Mouse (Mus musculus) adrenal gland, adult 2 months (tissue): ENCODE measurements around the gene Kctd18. TPM values are rescaled to one million over a fixed set of nuclear protein-coding genes. Genes with fewer than 3 reads are reported as not detected.
A peak's percentile ranks its signal among the peaks of the same experiment; 100 is the strongest.
"Not testable (repeated sequence)": the region's sequence is repeated elsewhere in the genome, so short reads cannot be mapped to it uniquely, and the experiment has no call there.

Experiments
- DNase-seq: peaks from one replicate; pipeline ENCODE4 v3.0.0; 2021
- long read RNA-seq: library from polyadenylated mRNA; stranded (forward); transcript quantifications from one replicate; pipeline ENCODE4 v2.0.0, GENCODE M21; 2021
- polyA plus RNA-seq: library from polyadenylated mRNA; depleted of rRNA; stranded (reverse); fragments of >200 nt; gene quantifications from 2 replicates; pipeline ENCODE4 v1.2.3, GENCODE M21; 2012; rRNA removed
- total RNA-seq, 2 experiments: library from RNA; stranded (reverse); gene quantifications; 2 replicates each; pipeline ENCODE4 v1.2.3; 2021

Kctd18 gene
- total RNA-seq (10 to 100 TPM in 1 of 2 experiments, 1 to 10 TPM in 1; 8.4 to 10.9 TPM), polyA plus RNA-seq (4.2 TPM in 2 replicates)
- long read RNA-seq, partial matches to known transcripts = 1 of 16 reads
- long read RNA-seq, other reads (novel, unspliced or antisense) = 10 of 16 reads

DNA sequence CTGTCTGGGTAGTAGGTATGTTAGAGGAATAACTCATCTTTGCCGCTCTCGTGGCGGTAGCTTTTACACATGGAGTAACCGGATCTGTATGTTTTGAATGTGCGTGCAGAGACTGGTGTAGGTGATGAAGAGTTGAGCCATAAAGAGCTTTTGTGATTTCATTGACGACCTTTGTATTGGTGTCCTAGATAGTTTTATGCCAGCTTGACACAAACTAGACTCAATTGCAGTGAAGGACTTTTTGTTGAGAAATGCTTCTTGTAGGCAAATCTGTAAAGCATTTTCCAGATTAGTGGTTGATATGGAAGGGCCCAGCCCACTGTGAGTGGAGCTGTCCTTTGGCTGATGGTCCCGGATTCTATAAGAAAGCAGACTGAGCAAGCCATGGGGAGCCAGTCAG, at the start of gene Kctd18:
Gene Kctd18, minus strand, starts transcription at position 101 of the 400 bp plus-strand sequence.
- no peak for DNase-seq

DNA sequence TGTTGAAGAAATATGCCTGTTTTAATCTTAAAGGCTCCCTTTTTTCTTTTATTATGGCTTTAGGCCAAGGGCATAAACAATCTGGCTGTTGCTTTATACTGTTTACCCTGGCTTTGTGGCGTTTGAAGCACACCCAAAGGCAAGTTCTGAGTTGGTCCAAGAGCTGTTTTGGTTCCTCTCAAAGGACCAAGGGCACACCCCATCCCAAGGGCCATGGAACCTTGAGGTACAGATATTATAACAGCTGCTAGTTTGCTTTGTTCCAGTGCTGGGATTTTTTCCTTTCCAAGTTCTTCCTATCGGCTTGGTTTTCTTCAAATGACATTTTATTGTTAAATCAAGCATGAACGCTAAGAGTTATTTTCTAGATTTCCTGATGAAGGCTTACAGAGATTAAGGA, 46.9 kb upstream of the Kctd18 start:
- DNase-seq = no peak

DNA sequence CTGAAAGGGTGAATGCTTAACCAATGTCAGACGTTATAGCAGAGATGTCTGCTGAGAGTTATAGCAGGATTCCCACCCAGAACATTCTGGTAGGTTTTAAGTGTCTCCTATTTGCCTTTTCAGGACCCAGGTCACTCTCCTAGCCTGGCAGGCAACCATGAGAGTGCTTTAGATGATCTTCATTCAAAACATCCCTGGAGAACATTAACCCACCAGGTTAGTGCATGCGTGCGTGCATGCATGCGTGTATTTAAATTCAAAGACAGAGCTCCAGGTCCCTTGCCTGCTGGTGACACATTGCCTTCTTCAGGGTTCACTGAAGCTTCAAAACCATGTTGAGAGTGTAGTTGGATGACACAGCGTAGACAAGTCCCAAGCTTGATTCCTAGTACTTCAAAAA, 46.4 kb upstream of the Kctd18 start:
- no peak for DNase-seq

DNA sequence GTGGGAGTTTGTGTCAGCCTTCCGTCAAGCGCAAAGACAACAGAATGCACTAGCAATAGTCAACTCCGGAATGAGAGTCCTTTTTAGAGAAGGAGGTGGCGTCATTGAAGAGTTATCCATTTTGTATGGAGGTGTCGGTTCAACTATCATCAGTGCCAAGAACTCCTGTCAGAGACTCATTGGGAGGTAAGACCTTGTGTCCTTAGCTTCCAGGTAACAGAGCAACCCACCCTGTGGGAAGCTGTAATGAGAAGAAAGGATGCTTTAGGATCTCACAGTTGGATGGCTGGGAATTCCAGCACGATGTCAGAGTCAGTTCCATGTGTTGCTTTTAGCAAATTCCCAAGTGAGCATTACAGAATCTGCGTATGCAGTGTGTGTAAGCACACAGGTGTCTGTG, 43.4 kb upstream of the Kctd18 start:
- no peak for DNase-seq

DNA sequence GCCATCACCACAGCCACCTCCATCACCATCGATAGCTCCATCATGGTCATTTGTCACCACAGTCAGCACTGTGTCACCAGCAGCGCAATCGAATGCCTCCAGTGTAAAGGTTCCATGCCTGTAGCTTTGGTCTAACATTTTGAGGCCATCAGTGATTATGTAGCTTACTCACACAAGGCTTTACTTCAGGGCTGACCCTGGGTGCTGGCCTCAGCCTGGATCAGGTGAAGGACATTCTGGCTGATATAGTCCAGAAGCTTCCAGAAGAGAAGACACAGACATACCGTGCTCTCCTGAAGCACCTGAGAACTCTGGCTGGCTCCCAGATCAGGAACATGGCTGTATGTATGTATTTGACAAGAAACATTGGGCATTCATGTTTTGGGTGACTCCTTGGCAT, 40.1 kb upstream of the Kctd18 start:
- DNase-seq = peak; percentile 54

DNA sequence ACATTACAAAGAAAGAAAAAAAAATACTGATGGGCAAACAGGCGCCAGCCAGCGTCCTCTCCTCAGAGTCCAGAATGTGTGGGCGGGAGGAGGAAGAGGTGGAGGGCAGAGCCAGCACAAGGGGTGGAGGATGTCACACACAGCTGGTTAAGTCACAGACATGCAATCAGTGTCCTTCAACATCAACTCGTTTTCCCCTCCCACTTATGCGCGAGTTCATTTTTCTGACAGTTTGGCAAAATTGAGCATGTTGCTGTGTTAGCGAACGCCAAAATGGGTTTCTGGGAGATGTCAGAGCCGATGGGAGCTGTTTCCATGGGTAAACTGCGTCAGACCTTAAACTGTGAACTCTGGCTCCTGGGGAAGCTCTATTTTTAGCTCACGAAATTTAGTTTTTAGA, 38.2 kb upstream of the Kctd18 start:
- peak; percentile 33 for DNase-seq

DNA sequence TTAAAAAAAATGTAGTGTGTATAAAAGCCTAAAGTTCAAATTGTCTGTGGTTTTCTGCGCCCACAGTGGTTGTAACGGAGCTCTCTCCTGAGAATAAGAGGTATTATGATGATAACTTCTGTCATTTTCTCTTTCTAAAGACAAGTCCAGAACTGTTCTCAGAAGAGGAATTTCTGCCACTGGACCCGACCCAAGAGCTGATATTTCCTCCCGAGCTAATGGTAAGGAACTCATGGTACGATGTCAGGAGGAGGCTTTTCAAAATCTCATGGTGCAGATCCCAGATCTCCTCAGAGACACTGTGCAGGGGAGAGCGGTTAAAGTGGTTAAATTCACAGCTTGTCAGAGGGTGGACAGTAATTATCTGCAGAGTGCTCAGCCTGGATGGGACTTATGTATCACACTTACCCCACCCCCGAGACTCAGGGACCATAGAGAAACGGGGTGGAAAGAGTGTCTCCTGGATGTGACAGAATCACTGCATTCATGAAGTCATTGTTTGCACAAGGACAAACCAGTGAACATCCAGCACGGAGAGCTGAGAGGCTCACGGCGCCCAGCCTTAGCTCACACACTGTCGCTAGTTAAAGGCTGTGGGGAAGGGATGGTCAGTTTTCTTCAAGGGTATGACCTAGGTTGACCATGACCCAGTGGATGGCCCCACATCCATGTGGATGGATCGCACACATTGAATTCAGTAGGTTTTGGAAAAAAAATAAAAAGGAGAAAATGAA, 37.5 kb upstream of the Kctd18 start:
- DNase-seq = no peak

DNA sequence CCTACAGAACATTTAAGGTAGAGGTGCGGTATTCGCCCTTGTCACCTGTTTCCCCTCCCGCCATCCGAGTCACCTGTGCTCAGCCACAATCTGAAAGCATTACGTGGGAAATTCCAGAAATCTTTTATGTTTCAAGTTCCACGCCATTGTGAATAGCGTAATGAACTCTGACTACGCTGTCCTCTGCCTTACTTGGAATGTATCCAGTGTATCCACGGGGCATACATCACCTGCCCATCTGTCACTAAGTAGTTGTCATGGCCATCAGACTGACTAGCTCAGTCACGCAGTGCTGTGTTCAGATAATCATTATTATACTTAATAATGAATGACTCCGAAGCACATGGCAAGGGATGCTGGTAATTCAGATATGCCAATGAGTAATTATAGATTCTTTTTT, 36.8 kb upstream of the Kctd18 start:
- DNase-seq = no peak

DNA sequence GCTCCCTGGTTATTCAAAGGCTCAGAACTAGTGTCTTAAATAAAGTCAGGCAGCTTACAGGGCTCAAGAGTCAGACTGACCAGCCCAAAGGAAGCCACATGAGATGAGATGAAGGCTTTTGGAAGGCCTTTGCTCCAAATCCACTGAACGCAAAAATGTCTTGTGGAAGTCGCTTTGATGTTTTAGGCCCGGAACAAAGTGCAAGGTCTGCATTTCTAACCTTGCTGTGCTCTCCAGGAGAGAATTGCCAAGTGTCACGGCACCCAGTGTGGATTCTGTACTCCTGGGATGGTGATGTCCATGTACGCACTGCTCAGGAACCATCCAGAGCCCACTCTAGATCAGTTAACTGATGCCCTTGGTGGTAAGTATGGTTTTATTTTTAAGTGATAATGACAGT, 30.4 kb upstream of the Kctd18 start:
- no peak for DNase-seq

DNA sequence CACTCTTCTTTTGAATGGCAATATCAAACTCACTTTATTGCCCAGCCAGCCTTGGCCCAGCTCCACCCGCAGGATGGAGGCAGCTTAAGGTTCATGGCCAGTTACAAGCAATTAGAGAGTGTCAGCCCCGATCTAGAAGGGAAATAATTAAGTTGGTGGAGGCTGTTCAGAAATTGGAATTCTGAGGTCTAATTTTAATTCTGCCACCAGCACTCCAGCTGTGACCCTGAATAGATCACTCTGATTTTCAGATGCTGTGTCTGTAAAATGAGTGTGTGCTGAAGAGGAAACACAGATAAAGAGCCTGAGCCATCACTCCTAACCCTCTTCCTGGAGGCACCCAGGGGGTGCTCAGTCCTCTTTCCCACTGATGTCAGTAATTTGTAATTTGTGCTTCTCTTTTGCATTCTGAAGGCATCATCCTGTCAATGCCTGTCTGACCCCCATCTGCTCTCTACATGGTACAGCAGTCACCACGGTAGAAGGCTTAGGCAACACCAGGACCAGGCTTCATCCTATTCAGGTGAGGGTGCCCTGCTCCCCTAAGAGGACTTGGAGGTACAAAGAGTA, 28.1 kb upstream of the Kctd18 start:
- DNase-seq = no peak

DNA sequence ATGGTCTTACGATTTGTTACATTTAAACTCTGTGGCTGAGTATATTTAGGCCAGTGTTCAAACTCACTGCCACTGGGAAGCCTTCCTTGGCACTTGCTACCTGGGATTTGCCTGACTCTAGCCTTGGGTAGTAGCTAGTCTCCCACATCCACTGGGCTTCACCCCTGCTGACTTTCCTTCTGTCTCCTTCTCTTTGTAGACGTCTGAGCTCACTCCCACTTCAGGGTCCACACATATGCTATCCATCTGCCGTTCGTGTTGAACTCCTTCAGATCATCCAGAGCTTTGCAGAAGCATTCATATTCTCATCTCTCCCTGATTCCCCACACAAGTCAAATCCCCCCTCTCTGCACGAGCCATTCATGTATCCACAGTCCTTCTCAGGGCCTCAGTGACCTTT, 26.8 kb upstream of the Kctd18 start:
- no peak for DNase-seq

DNA sequence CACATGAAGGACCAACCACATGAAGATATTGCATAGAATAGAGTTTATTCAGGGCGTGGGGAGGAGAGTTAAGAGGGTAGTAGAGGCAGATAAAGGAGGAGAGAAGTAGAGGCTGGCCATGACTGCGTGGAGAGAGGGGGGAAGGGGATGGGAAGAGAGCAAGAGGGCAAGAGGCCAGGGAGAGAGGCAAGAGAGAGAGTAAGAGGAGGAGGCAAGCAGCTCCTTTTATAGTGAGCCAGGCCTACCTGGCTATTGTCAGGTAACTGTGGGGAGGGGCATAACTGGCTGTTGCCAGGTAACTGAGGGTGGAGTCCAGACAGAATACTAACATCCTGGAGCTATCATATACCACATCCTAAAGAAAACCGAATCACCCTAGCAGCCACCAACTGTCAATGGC, 26.3 kb upstream of the Kctd18 start:
- DNase-seq = no peak

DNA sequence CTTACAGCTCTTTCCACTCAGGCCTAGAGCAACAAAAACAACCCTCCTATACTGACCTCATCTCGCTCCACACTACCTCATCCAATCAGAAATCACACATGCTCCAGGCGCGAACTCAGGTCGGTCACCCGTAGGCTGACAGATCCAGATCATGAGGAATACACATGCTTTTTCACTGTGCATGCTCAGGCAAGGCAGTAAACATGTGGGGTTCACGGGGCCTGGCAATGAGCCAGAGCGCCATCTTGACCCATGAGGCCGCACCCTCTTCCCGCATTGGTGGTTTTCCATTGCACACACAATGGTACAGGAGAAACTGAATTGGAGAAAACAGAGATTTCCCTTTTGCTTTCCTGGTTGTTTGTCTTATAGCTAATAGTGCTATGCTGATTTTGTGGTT, 18.6 kb upstream of the Kctd18 start:
- DNase-seq = not testable (repeated sequence)

DNA sequence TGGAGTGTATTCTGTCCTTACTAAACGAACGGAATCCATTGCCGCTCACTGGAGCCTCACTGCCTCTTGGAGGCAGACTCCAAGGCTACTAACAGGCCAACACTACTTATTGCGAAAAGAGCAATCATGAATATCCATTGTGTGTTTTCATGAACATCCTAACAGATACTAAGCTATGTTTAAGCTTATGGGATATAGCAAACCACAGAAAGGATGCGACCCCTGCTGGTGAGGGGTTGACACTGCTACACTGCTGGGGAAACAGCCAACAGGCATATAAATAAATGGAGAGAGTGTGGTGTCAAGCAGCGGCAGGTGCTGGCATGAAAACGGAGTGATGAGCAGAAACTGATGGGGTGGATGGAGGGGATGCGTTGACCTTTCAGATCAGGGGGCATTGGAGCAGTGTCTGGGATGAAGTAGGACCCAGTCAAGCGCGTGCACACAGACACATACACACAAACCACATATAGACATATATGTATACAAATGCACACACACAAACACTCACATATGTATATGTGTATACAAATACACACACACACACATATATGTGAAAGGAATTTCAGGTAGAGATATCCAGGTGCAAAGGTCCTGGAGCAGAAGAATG, 12.5 kb upstream of the Kctd18 start:
- peak; percentile 65 for DNase-seq

DNA sequence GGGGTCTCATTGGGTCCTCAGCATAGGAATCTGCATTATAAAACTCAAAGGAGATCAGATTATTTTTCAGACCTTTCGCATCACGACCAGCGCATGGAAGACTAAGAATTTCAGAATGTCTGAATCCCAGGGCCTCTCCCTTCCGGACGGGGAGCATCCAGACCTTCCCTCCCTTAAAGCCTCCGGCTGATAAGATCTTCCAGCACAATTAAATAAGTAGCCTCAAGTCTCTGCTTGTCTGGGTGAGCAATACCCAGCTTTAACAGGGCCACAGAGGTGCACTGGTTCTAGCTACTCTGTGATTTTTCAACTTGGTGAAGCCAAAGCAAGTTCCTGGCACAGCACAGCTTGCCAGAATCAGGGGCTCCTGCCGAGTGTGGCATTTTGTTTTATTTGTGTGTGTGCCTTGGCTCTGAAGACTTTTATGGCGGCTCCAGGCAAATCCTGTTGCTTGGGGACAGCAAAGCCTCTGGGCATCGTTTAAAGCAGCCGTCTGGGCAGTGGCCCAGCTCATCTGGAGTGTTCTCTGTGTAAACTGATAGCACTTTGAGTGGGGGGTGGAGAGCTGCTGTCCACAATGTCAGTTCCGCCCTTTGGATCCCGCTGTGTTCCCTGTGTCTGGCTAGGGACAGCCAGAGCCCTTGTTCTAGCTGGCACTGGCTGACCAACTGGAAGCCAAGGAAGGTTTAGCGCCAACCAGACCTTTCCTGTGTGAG, 11.6 kb upstream of the Kctd18 start:
- peak; percentile 81 for DNase-seq

DNA sequence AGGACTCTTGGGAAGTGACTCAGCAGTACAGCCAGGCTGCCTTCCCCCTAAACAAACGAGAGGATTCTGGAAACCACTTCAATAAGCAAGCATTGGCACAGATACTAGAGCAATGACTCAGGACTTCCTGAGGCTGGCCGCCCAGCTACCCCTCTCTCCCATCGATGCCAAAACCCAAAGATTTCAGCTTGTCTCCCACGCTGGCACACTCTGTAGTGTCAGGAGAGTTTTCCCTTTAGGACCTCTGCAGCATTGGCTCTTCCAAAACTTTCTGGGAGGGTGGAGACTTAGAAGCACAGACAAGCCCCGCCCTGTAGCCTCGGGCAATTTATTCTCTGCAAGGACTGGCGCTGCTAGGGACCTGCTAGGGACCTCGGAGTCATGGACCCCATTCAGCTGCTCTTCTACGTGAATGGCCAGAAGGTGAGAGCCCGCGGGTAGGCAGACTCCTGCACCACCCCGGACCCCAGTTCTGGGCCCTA, 10.9 kb upstream of the Kctd18 start, which contains the start of gene Aox1:
Gene Aox1, plus strand, starts transcription at position 296 of the 482 bp plus-strand sequence.
- peak; percentile 88 for DNase-seq

DNA sequence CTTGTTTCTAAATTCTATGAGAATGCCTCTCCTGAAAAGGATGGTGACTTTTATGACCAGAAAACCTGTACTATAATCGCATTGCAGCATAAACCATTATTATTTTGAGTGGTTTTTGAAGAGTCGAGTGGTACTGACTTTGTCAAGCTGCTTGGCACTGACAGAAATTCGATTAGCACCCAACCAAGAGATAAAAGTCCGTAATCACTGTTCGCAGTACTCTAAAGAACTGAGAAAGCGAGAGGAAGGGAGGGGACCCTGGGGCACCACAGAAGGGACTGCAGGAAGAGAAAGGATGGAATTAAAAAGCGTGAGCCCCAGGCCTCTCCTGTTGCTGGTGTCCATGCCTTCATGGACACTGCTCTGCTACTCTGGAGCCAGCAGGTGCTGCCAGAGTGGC, 9.0 kb upstream of the Kctd18 start:
- DNase-seq = no peak

DNA sequence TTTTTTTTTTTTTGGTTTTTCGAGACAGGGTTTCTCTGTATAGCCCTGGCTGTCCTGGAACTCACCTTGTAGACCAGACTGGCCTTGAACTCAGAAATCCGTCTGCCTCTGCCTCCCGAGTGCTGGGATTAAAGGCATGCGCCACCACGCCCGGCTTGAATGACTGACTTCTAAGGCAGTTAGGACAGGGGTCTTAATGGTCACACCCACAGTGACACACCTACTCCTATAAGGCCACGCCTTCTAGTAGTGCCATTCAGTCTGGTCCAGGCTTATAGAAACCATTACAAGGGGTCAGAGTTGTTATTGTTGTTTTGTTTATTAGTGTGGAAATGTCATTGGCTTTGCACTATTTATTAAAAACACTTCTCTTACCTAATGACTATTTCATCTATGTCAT, 12.4 kb downstream of the Kctd18 start:
- not testable (repeated sequence) for DNase-seq

DNA sequence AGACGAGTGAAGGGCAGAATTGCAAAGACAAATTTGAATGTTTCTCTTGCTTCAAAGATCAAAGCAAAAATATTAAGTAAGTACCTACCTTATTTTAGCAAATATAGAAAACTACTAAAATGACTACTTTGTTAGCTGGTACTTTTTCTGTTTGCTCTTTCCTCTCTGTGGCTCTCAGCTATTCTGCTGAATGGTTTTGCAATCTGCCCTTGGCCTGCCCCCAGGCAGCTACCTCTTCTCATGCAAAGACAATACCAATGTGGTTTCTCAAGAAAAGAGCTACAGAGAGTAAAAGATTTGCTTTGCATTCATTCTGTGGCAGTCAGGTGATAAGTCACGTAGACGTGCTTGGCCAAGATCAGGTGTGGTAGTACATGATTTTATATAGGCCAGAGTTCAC, 20.6 kb downstream of the Kctd18 start:
- peak; percentile 4 for DNase-seq

DNA sequence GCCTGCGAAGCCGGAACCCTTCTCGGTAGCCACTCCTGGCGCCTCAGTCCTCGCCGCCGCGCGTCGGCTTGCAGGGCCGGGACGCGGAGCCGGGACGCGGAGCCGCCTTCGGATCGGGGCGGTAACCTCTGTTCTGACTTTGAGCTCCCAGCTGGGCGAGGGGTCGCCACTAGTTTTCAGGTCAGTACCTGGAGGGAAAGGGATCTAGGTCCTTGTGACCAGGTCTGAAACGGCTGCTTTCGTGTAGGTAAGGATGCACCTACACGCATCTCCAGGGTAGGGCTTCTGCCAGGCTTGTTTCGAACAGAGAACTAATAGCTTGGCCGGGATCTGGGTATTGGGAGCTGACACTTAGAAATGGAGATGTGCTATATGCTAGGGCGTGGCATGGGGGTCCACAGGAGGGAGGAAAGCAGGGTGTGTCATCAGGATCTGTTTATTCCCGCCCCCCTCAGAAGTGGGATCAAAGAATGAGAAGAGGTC, 22.6 kb downstream of the Kctd18 start:
- no peak for DNase-seq

DNA sequence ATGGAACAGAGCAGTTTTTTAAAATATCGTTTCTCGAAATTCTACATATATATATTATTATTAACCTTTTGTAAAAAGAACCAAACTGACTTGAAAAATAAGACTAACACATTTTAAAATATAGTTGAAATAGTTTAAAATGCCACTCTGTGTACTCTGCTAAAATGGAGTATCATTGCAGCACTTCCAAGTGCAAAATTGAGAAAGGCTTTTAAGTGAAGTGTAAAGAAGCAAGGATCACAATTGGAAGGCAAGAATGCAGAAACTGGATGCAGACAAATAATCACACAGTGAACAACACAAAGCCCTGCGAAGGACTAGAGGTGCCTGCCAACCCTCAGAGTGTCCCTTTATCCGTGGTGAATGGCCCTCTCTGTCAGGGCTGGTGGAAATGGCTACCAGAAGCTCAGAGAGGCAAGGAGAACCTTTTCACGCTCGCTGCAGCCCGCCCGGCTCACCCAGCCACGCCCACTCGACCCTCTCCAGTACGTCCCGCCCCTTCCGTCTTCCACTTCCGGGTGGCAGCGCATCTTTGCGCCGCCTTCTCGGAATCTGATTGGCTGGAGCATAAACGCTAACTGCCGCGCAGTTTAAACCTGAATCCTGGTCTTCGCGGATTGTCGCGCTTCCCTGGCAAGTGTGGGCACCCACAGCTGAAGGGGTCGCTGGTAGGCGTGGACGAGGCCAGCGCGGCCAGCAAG, 23.2 kb downstream of the Kctd18 start, which contains the start of gene Sgo2a:
Gene Sgo2a, plus strand, starts transcription at position 540 of the 701 bp plus-strand sequence.
- peak; percentile 92 for DNase-seq

DNA sequence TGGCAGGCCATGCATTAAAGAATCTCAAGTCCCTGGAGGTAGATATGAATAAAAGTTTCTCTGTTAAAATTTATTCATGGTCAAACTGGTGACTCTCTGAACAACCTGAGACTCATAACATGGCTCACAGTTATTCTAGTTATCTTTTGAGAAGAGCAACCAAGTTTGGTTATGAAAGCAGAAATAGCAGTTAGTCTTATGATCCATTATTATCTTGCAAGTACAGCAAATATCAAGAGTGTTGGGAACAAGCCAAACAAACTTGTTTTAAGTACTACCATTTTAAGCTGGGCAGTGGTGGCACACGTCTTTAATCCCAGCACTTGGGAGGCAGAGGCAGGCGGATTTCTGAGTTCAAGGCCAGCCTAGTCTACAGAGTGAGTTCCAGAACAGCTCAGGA, 27.5 kb downstream of the Kctd18 start:
- no peak for DNase-seq
